Mouse (Mus musculus) thymus, adult 18-20 months (tissue): ENCODE measurements around the gene Dusp13.

ENCODE experiments used
- DNase-seq, 2 experiments: peaks; one replicate each; pipeline ENCODE4 v3.0.0; 2022; ENCODE audit warnings: mixed read lengths in 2 of 2

Gene Dusp13

DNA sequence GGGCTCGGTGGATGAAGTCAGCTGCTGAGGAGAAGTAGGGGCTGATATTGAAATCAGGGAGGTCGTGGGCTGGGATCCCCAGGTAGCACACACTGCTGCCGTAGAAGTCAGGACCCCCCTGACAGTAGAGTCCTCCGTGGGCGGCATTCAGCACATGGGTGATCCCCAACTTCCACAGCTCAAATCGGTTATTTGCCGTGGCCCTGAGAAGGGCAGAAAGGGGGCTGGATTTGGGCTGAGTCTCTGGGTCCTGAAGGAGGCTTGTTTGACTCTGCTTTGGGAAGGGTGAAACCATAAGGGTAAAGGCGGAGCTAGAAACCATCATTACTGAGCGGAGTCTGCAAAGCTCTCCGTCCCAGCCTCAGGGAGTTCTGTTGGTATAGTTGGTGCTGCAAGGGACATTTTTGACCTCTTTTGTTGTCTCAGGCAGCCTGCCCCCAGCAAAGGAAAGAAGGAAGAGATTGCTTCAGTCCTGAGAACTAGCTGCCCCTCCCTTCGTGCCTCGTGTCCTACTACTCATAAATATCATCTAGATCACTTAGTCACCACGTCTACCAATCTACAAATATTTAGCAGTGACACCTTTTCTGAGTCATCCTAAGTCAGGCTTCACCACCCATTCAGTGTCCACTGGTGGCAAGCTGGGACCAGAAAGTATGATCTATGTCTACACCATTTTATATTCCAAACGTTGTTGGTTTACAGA lies 3.4 kb downstream of the Dusp13 start:
- DNase-seq, result no peak

DNA sequence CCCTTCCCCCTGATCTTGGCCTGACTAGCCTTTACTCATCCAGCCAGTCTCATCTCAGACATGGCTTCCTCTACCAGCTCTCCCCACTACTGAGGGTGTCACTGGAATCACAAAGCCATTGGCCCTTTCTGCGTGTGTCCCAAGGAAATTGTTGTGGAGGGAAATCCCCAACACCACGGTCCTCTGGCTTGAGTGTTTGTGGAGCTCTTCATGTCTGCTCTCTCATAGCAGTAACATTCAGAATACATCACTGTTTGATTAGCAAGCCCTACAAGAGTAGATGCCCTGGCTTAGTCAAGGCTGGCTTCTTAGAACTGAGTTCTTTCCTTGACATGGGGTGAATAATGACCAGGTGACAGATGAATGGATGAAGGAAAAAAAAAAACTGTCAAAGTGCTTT lies 4.1 kb downstream of the Dusp13 start:
- no peak for DNase-seq

DNA sequence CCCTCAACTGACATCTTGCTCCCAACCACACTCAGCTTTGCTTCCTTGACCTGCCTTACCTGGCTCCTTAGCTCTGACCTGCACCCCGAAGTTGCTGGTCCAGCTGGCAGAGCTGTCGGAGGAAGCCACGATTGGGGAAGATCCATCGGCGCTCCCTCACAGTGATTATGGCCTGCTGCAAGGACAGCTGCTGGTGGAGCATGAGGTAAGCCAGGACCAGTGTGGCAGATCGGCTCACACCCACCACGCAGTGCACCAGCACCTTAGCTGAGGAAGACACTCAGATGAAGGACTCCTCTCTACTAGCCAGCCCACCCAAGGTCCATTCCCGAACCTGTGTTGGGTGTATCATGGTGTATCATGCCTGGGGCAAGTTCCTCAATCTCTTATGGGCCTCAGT lies 4.7 kb downstream of the Dusp13 start:
- no peak for DNase-seq

DNA sequence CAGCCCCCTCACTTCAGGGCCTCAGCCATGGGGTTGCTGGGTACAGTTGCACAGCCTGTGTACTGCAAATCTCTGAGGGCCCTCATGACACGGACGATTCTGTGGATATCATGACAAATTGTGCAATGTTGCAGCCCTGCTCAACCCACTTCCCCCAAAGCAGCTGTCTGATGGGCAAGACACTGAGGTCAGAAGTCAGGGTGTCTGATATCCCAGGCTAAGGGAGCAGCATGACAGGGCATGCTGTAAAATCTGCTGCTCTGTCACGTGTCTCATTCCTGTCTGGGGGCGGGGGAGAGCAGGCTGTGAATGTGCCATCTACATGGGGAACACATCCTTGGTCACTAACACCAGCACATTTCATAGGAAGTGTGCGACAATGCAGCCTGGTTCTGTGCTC lies 5.8 kb downstream of the Dusp13 start:
- DNase-seq, result no peak

DNA sequence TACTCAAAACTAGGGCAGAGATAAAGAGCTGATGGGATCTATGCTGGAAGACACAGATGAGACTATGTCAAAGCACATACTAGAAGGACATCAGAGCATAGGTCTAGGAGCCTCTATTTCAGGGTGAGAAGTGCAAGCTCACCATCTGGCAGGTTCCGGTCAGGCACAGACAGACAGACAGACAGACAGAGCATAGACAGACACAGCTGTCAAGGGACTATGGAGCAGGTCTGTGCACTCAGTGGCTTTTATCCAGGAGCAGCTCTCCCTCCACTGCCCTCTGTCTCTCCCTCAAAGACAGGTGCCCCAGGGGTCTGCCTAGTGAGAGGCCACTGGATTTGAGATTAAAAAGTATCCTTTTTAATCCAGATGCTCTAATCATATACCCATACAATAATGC lies 6.8 kb downstream of the Dusp13 start:
- no peak for DNase-seq

DNA sequence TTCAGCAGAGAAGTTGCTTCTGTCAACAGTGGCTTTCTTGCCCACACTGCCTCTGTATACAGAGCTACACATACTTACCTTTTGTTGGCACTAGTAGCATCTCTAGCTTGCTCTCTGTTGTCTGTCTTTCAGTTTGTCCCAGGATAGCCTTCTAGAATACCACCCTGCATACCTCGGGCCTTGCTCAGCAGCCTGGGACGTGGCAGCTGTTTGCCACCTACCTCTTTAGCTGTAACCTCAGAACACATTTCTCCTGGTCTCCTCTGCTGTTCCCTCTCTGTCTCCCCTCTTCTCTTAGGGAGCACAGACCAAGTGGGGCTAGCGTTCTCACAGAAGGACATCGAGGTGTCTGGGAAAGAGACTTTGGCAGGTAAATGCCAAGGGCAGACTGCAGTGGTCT lies 8.5 kb downstream of the Dusp13 start:
- DNase-seq, result no peak

DNA sequence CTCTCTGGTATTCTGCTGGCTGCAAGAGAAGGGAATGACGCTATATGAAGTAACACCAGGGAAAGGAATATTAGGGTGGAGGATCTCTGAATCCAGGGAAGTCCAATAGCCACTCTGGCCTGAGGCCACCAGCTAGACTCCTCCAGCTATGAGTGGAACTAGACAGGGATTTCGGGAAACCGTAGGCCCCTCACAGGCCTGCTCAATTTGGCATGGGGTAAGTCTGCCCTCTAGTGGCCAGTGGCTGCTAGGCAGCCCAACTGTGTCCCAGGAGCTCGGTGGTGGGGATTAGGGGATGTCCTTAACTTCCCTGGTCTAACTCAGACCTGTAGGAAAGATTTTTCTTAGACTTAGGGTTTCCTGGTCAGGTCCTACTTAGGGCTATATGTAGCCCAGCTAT lies 9.2 kb downstream of the Dusp13 start:
- DNase-seq, result peak; percentile 29 to 34

DNA sequence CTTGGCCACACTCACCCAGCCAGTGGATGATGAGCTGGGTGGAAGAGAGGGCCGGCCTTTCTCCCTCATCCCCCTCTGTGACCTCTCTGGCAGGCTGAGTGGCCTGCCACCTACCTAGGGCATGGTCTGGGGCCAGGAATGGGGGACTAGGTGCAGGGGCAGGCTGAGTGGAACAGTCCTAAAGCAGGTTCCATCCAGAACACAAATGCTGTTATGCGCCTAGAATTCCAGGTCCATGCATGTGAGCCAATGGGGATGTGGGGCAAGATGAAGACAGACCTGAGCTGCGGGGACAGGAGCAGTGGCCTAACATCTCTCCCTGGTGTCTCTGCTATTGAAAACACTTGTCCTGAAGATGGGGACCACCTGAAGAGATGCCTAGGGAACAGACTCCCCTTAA lies 9.7 kb downstream of the Dusp13 start:
- DNase-seq, result no peak

DNA sequence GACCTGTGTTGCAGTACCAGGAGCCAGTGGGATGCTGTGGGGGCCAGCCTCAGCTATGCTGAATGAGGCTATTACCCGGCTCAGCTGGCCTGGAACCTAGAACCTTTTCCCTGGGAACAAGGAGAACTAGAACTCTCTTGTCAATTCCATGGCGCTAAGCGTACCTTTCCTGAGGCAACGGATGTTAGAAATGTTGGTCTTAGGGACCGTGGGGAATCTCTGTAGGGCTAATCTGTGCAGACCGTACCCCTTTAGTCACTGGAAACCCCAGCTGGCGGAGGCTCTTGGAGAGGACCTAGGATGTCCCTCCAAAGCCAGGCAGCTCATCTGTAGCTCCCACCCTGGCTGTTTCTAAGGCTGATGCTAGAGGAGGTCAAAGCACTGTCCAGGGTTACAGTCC lies 10.6 kb downstream of the Dusp13 start:
- no peak for DNase-seq

DNA sequence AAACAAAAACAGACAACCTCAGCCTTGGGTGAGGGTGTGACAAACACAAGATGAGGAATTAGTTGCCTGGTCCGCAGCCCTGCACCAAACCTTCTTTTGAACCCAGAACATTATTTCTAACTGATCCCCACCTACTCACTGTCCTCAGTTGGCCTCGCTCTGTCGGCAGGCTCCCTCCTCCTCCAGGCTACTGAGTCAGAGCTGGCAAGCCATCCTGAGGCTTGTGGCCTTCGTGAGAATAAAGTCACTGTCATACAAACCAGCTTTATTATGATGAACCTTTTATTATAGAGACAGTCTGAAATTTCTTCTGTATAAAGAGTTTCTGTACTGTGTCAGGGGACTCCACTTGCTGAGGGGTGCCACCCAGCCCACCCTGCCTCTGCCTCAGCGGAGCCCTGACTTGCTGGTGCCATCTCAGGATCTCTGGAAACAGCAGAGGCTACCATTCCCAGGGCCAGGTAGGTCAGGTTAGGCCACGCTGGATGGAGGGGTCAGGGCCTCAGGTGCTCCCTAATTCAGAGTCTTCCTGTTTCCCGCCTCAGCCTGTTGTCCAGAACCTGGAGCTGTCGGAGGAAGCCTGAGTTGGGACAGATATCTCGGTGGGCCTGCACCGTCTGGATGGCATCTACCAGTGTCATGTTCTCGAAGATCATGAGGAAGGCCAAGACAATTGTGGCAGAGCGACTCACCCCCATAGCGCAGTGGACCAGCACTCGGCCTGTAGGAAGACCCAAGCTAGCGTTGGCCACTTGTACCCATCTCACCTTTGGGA lies 17.7 kb downstream of the Dusp13 start:
- DNase-seq, result no peak

DNA sequence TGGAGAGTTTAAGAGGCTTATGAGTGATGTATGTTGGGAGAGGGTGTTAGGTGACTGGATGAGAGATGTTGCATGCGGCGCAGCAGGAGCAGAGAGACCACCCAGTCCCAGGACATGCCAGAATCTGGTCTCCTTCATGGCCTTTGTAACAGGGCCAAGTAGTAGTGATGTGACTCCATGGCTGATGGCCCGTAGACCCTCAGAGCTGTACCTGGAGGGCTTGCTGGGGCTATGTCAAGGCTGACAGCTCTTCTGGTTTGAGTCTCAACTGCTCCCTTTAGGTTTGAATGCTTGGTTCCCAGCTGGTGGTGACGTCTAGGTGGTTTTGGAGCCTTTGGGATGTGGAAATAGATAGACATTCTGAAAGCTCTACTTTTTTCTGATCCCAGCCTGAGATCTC lies 21.0 kb downstream of the Dusp13 start:
- no peak for DNase-seq

DNA sequence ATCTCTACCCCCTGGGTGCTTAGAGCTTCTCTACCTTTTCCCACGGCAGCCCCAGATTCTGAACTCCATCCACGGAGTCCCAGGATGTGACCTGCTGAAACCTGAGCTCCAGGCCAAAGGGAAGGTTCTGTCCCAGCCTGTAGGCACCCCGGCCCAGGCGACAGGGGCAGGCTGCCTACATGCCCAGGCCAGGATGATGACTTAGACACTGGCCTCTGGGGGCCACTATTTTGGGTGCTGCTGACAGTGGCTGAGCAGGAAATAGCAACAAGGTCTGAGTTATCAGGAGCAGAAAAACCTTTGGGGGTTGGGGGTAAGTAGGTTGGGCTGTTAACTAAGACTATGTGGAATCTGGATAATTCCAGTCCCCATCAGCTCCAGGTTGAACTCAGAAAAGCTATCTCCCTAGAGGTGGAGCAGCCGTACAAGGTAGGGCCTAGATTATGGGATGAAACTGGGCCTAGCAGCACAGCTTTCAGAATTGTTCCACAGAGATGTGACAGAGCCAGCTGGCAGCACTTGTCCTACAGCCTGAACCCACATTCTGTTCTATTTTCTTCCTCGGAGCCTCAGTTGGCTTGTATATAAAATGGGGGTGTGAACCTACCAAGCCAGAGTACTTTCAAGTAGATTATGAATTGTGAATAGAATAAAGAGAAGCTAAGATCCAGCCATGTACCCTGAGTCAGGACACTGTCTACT lies 21.8 kb downstream of the Dusp13 start:
- DNase-seq, result no peak

DNA sequence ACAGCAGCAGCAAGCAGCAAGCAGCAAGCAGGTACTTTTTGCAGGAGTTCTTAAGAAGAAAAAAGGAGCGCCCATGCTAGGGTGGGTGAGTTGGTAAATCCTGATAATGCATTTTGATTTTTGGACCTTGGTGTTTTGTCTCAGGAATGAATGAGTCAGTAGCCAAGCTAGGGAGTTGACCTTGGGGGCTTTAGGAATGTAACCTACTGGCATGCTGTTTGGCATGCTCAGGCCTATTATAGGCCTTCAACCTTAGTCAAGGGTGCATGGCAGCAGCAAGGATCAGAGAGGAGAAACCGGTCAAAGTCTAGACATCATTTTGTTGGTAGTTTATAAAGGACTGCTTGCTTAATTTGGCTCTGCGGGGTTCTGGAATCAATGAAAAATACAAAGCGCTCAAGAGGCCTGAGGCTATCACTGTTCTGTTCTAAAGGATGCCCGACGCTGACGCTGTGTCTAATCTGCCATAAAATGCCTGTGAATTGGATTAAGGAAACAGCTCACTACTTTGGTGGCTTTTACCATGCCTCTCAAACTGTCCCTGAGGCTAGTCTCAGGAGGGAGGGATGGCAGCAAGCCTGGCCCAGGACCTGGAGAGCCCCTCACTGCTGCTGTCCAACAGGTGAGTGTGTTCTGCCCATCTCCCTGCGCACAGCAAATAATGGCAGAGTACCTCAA lies 28.8 kb downstream of the Dusp13 start:
- no peak for DNase-seq

DNA sequence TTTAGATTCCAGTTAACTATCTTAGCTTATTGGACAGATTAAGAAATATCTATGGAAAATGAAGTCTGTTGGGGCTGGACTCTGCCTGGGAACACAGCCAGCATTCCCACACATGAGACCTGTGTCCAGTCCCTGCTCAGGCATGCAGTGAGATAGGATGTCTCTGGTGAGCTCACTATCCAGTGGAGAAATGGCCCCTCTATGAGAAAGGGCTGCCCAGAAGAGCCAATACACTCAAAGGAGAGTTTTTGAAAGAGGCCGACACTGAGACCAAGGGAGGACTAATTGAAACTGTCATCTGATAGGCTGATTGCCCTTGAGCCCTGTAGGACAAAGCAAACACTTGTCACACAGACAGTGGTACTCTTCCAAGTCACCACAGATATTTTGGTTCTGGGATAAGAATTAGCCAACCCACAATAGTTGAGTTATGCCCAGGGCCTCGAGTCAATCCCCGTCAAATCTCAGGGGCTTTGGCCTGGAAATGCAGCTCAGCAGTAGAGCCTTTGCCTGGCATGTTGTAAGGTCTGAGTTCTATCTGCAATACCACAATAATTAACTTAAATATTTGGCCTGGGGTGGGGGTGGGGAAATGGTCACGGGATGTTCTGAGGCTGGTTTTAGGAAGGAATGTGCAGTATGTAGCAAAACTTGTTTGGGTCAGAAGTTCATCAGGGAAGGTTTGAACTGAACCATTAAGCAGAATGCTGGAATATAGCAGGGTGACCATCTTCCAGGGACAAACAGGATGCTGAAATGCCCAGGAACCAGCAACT lies 30.4 kb downstream of the Dusp13 start:
- DNase-seq, result no peak

DNA sequence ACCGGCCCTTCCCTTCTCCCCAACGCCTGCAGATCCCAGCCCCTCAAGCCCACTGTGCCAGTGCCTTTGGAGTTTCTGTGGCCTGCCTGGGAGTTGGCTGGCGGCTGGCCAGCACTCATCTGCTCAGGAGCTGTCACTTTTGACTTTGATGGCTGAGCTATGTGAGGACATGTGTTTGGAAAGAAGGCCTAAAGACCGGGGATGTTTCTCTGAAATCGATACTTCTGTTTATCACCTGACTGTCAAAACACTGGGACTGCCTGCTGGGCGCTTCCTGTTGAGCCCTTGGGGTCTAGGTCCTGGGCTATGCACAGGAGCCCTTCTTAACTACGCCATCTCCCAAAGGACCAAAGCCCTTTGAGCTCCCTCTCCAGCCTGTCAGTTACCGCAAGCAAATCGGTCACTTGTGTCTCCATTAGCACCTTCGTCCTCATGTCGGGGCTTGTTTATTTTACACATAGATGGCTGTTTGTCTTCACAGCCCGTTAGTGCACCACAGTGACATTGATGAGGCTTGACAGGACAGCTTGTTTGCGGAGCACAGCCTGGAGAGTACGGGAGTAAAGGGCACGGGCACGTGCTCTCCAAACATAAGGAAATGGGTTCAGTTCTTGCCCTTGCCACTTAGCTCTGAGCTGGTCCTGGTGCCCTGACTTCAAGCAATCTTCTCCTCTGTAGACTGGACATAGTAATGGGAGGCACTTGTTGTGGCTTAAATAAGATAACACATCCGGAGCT lies 31.2 kb downstream of the Dusp13 start:
- no peak for DNase-seq

DNA sequence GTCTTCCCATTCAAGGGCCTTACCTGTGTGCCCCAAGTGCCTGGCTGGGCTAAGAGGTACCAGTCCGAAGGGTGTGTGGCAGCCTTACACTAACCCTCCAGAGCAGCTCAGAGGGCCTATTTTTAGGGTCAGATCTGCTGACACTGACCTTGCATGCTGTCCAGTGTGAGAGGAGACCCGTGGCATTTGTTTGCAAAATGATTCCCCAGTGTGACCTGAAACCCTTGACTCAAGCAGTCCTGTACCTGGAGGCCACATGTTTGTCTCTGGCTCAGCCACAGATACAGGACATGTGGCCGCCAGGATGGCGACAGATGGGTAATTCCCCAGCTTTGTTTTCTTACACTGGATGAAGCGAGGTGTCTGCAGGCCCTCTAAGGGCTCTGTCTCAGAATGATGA lies 36.5 kb downstream of the Dusp13 start, which contains the start of gene Dupd1:
Gene Dupd1 (minus strand): TSS at position 91 of the 400 bp plus-strand sequence.
- no peak for DNase-seq

DNA sequence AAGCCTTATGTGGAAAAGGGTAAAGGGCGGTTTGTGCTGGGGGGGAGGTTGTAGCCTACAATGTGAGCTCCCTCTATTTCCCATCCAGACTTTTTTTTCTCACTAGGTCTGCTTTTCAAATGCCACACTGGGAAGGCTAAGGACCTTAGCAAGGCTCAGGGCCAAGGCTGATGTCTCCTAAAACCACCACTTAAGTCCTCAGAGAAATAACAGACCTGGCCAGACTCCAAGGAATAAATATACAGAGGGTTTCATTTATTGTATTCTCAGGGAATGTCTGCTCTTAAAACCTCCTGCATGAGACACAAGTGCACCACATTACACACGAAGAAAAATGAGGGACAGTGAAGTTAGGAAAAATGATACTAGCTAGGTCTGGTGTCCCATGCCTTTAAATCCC lies 39.8 kb downstream of the Dusp13 start:
- DNase-seq, result no peak

DNA sequence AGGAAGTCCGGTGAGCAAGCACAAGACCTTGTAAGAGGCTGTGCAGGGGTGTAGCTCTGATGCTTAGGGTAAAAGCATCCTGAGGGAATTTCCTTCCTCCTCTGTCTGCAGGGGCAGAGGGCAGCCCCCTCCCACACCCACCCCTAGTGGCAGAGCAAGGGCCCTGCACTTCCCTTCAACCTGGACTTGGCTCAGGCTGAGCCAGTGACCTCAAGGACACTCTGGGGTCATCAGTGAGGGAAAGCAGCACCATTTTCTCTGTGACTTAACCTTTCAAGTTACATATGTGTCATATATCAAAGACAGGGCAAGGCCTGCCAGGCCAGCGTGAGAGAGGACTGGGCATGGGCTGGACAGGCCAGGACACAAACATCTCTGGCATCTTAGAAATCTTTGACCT lies 41.4 kb downstream of the Dusp13 start:
- DNase-seq, result no peak

DNA sequence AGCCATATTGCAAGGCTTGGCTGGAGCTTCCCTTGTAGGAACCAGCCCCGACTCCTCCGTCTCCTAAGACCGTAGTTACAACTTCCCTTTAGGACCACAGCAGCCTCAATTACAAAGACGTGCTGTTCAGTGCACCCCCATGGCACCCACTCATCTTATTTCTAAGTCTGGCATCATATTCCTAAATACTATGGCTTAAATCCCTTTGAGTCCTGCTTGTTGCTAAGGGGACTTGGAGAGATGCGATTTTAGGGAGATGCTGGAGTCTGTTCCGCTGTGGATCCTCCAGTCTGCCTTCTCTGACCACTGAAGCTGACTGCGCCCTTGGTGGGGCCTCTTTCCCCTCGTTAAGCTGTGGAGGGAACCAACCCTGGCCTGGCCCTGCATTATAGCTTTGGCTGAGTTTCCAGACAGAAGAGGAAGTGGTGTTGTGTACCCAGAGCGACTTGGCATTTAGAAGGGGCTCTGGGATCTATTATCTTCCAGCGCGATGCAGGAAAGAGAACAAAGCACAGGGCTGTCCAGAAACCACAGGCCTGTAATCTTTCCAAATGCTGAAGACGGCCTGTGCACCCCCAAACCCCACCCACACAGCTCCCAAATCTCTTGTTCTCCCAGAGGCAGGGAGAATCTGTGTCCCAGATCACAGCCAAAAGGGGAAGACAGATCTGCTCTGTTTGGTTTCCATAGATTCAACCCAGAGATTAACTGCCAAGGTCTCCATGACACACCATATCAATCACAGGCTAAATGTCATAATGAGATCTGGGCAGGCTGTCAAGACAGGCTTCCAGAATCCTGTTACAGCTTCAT lies 44.0 kb downstream of the Dusp13 start:
- no peak for DNase-seq

DNA sequence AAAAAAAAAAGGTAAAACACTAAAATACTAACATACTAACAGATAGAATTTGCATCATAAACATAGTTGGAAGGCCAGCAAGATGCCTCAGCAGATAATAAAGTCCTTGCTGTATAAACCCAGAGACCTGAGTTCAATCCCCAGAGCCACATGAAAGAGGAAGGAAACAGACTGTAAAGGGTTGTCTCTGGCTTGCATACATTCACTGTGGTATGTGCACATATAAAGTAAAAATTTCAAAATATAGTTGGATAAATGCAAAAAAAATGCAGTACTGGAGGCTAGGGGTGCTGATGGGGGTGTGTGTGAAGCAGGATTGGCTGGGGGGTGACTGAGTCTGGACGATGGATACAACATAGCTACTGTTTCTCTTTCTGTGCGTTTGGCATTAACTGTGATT lies 45.5 kb downstream of the Dusp13 start:
- no peak for DNase-seq

DNA sequence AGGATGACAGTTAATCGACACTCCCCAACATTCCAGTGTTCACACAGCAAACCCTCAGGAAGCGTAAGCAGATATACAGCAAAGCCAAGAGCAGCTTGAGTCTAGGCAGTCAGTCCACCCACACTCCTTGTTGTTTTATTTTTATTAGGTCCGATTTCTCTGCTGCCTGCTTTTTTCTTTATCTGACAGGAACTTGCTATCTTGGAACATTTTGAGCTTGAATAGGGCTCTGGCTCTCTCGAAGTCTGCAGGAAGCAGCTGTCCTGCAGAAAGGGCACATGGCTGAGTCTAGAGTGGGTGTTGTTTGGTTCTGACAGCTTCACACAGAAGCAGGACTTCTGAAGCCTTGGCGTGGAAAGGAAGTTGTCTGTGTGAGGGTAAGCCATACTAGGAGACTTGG lies 47.7 kb downstream of the Dusp13 start:
- DNase-seq, result no peak
